Mouse (Mus musculus) stomach, embryonic 14.5 days (tissue): ENCODE results near the gene Tedc1. TPM values are rescaled to one million over a fixed set of nuclear protein-coding genes. Genes with fewer than 3 reads are reported as not detected.

Experiments
- ATAC-seq: fragments of 200-750 bp; cut with Nextera tagmentation; 2 replicates; pipeline ENCODE4 v1.8.0; 2017; ENCODE audit warnings: low read depth, moderate TSS enrichment; ENCODE audit not compliant: insufficient number of reproducible peaks, insufficient read depth, low FRiP score
- H3K27ac ChIP-seq: fragments of 300-500 bp; sonication (generic); 2 replicates; pipeline ENCODE4 v1.5.1; 2014; ENCODE audit warnings: mild to moderate bottlenecking, low read length, moderate library complexity, mixed read lengths
- H3K27me3 ChIP-seq: fragments of 300-500 bp; sonication (generic); 2 replicates; pipeline ENCODE4 v1.6.1; 2014; ENCODE audit warnings: low read length, control low read depth, mixed read lengths; ENCODE audit not compliant: control insufficient read depth, insufficient read depth
- H3K36me3 ChIP-seq: fragments of 300-500 bp; sonication (generic); 2 replicates; pipeline ENCODE4 v1.6.1; 2014; ENCODE audit warnings: mild to moderate bottlenecking, control low read depth, low read length, moderate library complexity, mixed read lengths; ENCODE audit not compliant: control insufficient read depth, insufficient read depth
- H3K4me1 ChIP-seq: fragments of 300-500 bp; sonication (generic); 2 replicates; pipeline ENCODE4 v1.6.1; 2014; ENCODE audit warnings: low read length, control low read depth, mixed read lengths; ENCODE audit not compliant: control insufficient read depth, insufficient read depth
- H3K4me2 ChIP-seq: fragments of 300-500 bp; sonication (generic); replicated peaks from 2 replicates; pipeline ENCODE4 v1.6.1; 2014; ENCODE audit warnings: low read depth, low read length, control low read depth
- H3K4me3 ChIP-seq: fragments of 300-500 bp; sonication (generic); 2 replicates; pipeline ENCODE4 v1.5.1; 2014; ENCODE audit warnings: low read depth, low read length, control low read depth
- H3K9ac ChIP-seq: fragments of 300-500 bp; sonication (generic); replicated peaks from 2 replicates; pipeline ENCODE4 v1.6.1; 2014; ENCODE audit warnings: low read depth, mild to moderate bottlenecking, control low read depth, low read length, moderate library complexity, mixed read lengths
- H3K9me3 ChIP-seq: fragments of 300-500 bp; sonication (generic); 2 replicates; pipeline ENCODE4 v1.6.1; 2016; ENCODE audit warnings: low read depth, low read length, control low read depth; ENCODE audit not compliant: control insufficient read depth
- WGBS: fragments of 180-500 bp; shearing (Covaris S2); extraction: QIAGEN DNeasy Blood & Tissue Kit; methylation state at CpG from one replicate; pipeline ENCODE4 v1.1.7; 2014; 5-methylcytosine and 5-hydroxymethylcytosine counted together
- polyA plus RNA-seq: library from polyadenylated mRNA; unstranded; fragments of >200 nt; fragmentation: Nextera tagmentation; extraction: Ambion mirVana; gene quantifications from 2 replicates; pipeline ENCODE4 v1.2.1, GENCODE M21; 2014

The Tedc1 gene
- polyA plus RNA-seq, 1 experiment from 2014 or later = 34.7 TPM

- peaks cover 32% of the 10 kb centered on the region for H3K4me1 ChIP-seq
- peak; percentile 29; the same call in 1 of the 2 replicates for ATAC-seq
- peaks cover 3% of the 10 kb centered on the region; the same call in 1 of the 2 replicates for H3K27me3 ChIP-seq
- WGBS = 16% methylated on average over 15 of the region's 15 CpGs
- peak overlapping the region; percentile 61 for H3K4me2 ChIP-seq
- no peaks in the 10 kb centered on the region for H3K9me3 ChIP-seq
- peak overlapping the region; percentile 42; the same call in 1 of the 2 replicates for H3K4me3 ChIP-seq
- H3K9ac ChIP-seq = no peak overlapping the region
- H3K36me3 ChIP-seq = peaks cover 7% of the 10 kb centered on the region
- peak overlapping the region; percentile 59 for H3K27ac ChIP-seq
Measured at GRCm38 (mm10) chr12:113142021-113142975, 13.9 kb upstream of the Tedc1 start.

- WGBS = 57% methylated on average over 7 of the region's 7 CpGs
- no peaks in the 10 kb centered on the region for H3K9me3 ChIP-seq
- no peak for ATAC-seq
- no peaks in the 10 kb centered on the region; the same call in 1 of the 2 replicates for H3K36me3 ChIP-seq
- peaks cover 3% of the 10 kb centered on the region; the same call in 1 of the 2 replicates for H3K27me3 ChIP-seq
- H3K4me3 ChIP-seq = no peak overlapping the region
- peaks cover 32% of the 10 kb centered on the region for H3K4me1 ChIP-seq
- peak overlapping the region; percentile 61 for H3K4me2 ChIP-seq
- peak overlapping the region; percentile 23; the same call in 1 of the 2 replicates for H3K27ac ChIP-seq
- no peak overlapping the region for H3K9ac ChIP-seq
Measured at GRCm38 (mm10) chr12:113143164-113143563, 13.1 kb upstream of the Tedc1 start.

- Histone ChIP-seq H3K9me3 (no peaks in the 10 kb centered on the region), H3K4me1 (peaks cover 31% of the 10 kb centered on the region), H3K4me3 (no peak overlapping the region), H3K9ac (no peak overlapping the region), H3K27ac (no peak overlapping the region), H3K4me2 (no peak overlapping the region), H3K27me3 (peaks cover 3% of the 10 kb centered on the region; the same call in 1 of the 2 replicates), H3K36me3 (no peaks in the 10 kb centered on the region)
- no peak for ATAC-seq
- 75% methylated on average over 20 of the region's 20 CpGs for WGBS
Measured at GRCm38 (mm10) chr12:113144001-113144756, 12.0 kb upstream of the Tedc1 start.

- Histone ChIP-seq H3K36me3 (no peaks in the 10 kb centered on the region), H3K4me3 (no peak overlapping the region), H3K27me3 (peaks cover 3% of the 10 kb centered on the region; the same call in 1 of the 2 replicates), H3K4me1 (peaks cover 24% of the 10 kb centered on the region), H3K9ac (no peak overlapping the region), H3K9me3 (no peaks in the 10 kb centered on the region), H3K4me2 (no peak overlapping the region), H3K27ac (no peak overlapping the region)
- 94% methylated on average over 16 of the region's 16 CpGs for WGBS
- ATAC-seq = no peak
Measured at GRCm38 (mm10) chr12:113144886-113145285, 11.3 kb upstream of the Tedc1 start.

GRCm38 (mm10) chr12:113145591-113145990, 10.6 kb upstream of the Tedc1 start:
- H3K36me3 ChIP-seq = no peaks in the 10 kb centered on the region
- H3K27me3 ChIP-seq = peaks cover 3% of the 10 kb centered on the region; the same call in 1 of the 2 replicates
- no peak overlapping the region for H3K4me2 ChIP-seq
- no peaks in the 10 kb centered on the region for H3K9me3 ChIP-seq
- no peak overlapping the region for H3K27ac ChIP-seq
- no peak overlapping the region for H3K4me3 ChIP-seq
- no peak for ATAC-seq
- peaks cover 24% of the 10 kb centered on the region for H3K4me1 ChIP-seq
- 87% methylated on average over 5 of the region's 5 CpGs for WGBS
- no peak overlapping the region for H3K9ac ChIP-seq

GRCm38 (mm10) chr12:113146112-113147057, 9.8 kb upstream of the Tedc1 start, which contains the start of gene Crip1:
Gene Crip1 (plus strand): TSS chr12:113146316.
- peaks cover 24% of the 10 kb centered on the region for H3K4me1 ChIP-seq
- peak within 1 kb of the TSS; percentile 6; the same call in 1 of the 2 replicates for H3K4me3 ChIP-seq
- ATAC-seq = no peak
- no peak within 1 kb of the TSS for H3K9ac ChIP-seq
- peak within 1 kb of the TSS; percentile 35 for H3K4me2 ChIP-seq
- peaks cover 6% of the 10 kb centered on the region; the same call in 1 of the 2 replicates for H3K27me3 ChIP-seq
- no peaks in the 10 kb centered on the region for H3K9me3 ChIP-seq
- H3K27ac ChIP-seq = 0 out of 2 replicates have a peak within 1 kb of the TSS, but pooled peaks have one; percentile 15
- WGBS = 9% methylated on average over 45 of the region's 45 CpGs
- H3K36me3 ChIP-seq = no peaks in the 10 kb centered on the region

GRCm38 (mm10) chr12:113147481-113147880, 8.7 kb upstream of the Tedc1 start:
- Histone ChIP-seq H3K27me3 (0 out of 2 replicates have a peak, but pooled peaks cover 3% of the 10 kb centered on the region), H3K9ac (no peak overlapping the region), H3K9me3 (no peaks in the 10 kb centered on the region), H3K4me2 (no peak overlapping the region), H3K4me1 (peaks cover 27% of the 10 kb centered on the region), H3K27ac (no peak overlapping the region), H3K36me3 (no peaks in the 10 kb centered on the region), H3K4me3 (no peak overlapping the region)
- 79% methylated on average over 8 of the region's 8 CpGs for WGBS
- ATAC-seq = no peak
